Mouse (Mus musculus): Measurements from ENCODE around the gene Rpp21. TPM values are rescaled to one million over a fixed set of nuclear protein-coding genes. Genes with fewer than 3 reads are reported as not detected.

The Rpp21 gene
- total and polyA plus RNA-seq, 3 experiments: 22.5 to 53.8 (median 50.5) TPM

DNA sequence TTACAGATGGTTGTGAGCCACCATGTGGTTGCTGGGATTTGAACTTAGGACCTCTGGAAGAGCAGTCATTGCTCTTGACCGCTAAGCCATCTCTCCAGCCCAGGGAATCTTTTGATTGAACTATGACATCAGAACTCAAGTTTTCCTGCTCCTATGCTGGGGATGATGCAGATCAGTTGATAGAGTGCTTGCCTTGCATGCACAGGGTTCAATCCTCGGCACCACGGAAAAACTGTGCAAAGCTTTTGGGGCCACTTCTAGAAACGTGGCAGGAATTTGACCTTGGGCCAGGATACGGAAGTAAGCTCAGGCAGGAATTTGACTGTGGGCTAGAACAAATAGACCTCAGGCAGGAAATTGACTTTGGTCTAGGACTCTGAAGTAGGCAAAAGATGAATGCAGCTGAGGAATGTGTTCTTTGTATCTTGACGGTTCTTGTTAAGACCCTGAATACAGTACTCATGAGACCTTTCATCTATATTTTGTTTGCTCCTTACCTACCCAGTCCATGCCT, 4.7 kb downstream of the Rpp21 start:
- Histone ChIP-seq H3K9me3 (replicated peaks; ENCODE audit: low read length) (no peaks in the 10 kb centered on the region), H3K4me2 (ENCODE audit: insufficient read depth, low read depth, poor library complexity, severe bottlenecking) (no peak overlapping the region), H3K4me3 (replicated peaks in 1 of 3; ENCODE audit: low read depth in 2 of 3, low read length in 2 of 3, poor library complexity in 1 of 3) (no peak overlapping the region), H3K4me1 (ENCODE audit: control insufficient read depth in 1 of 2, insufficient read depth in 2 of 2) (peaks cover 6 to 13% of the 10 kb centered on the region in 2 experiments), H3K27me3 (replicated peaks) (no peaks in the 10 kb centered on the region), H3K9ac (ENCODE audit: insufficient read depth, low read depth) (no peak overlapping the region), H3K36me3 (replicated peaks in 1 of 2; ENCODE audit: control insufficient read depth in 1 of 2, insufficient read depth in 1 of 2, low read length in 1 of 2) (peaks cover 3 to 19% of the 10 kb centered on the region in 2 experiments), H3K79me2 (replicated peaks; ENCODE audit: control insufficient read depth, extremely low read depth, insufficient read depth, poor library complexity, severe bottlenecking) (no peaks in the 10 kb centered on the region; the same call in 1 of the 2 replicates), H3K27ac (ENCODE audit: insufficient read depth, low read depth) (no peak overlapping the region)
- no peak for TF ChIP-seq MXI1 (IDR thresholded peaks at IDR 0.05; ENCODE audit: low read depth, low read length)
- TF ChIP-seq HCFC1 (IDR thresholded peaks at IDR 0.05; ENCODE audit: low read depth, low read length): no peak
- no peak for TF ChIP-seq POLR2A (IDR thresholded peaks at IDR 0.05; ENCODE audit: low read depth, low read length)
- no peak for TF ChIP-seq ZKSCAN1 (IDR thresholded peaks at IDR 0.05; ENCODE audit: borderline replicate concordance, low read depth, low read length)
- TF ChIP-seq EP300 (IDR thresholded peaks at IDR 0.05; ENCODE audit: low read length): no peak
- no peak for DNase-seq (ENCODE audit: extremely low read depth)
- dilution Hi-C loops (cut with MboI; ENCODE audit: extremely low pct_ligation_motif_present, extremely low pct_unique_long_range_greater_than_20kb, low sequenced_read_pairs) (no loop called here), in situ Hi-C loops (cut with MboI; ENCODE audit: low pct_ligation_motif_present, low pct_unique_long_range_greater_than_20kb, low sequenced_read_pairs) (no loop called here)

DNA sequence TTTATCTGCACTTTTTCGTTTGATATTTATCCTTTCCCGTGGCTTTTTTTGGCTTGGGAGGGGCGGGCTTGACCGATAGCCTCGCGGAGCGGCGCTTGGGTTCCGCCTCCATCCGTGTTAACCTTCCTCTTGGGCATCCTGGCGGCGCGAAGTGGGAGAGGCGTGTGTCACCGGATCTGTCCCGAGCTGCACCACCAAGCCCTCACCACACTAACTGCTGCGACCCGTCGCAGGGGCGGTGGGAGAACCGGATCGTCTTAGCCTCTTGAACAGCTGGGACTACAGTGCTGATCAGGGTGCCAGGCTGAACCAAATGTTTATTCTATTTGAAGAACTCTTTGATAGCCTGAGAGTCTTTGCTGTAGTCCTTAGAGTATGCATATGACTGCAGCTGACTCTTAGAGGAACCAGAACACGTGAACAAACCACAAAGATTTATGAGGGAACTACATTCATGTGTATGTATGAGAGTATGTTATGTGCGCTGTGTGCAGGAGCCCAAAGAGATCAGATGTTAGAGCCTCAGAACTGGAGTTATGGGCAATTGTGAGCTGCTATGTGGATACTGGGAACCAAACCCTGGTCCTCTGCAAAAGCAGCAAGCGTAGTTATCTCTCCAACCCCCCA, 5.5 kb downstream of the Rpp21 start:
- Histone ChIP-seq H3K4me3 (replicated peaks in 1 of 3; ENCODE audit: low read depth in 2 of 3, low read length in 2 of 3, poor library complexity in 1 of 3) (peak overlapping the region in 2 of 3 experiments; percentile 12 to 14), H3K9ac (ENCODE audit: insufficient read depth, low read depth) (no peak overlapping the region), H3K36me3 (replicated peaks in 1 of 2; ENCODE audit: control insufficient read depth in 1 of 2, insufficient read depth in 1 of 2, low read length in 1 of 2) (peaks cover 3 to 19% of the 10 kb centered on the region in 2 experiments), H3K9me3 (replicated peaks; ENCODE audit: low read length) (no peaks in the 10 kb centered on the region), H3K27ac (ENCODE audit: insufficient read depth, low read depth) (no peak overlapping the region), H3K4me2 (ENCODE audit: insufficient read depth, low read depth, poor library complexity, severe bottlenecking) (peak overlapping the region; percentile 48), H3K79me2 (replicated peaks; ENCODE audit: control insufficient read depth, extremely low read depth, insufficient read depth, poor library complexity, severe bottlenecking) (no peaks in the 10 kb centered on the region; the same call in 1 of the 2 replicates), H3K4me1 (ENCODE audit: control insufficient read depth in 1 of 2, insufficient read depth in 2 of 2) (peaks cover 6 to 9% of the 10 kb centered on the region in 2 experiments), H3K27me3 (replicated peaks) (no peaks in the 10 kb centered on the region)
- dilution Hi-C loops (cut with MboI; ENCODE audit: extremely low pct_ligation_motif_present, extremely low pct_unique_long_range_greater_than_20kb, low sequenced_read_pairs) (no loop called here), in situ Hi-C loops (cut with MboI; ENCODE audit: low pct_ligation_motif_present, low pct_unique_long_range_greater_than_20kb, low sequenced_read_pairs) (no loop called here)
- TF ChIP-seq RAD21 (IDR thresholded peaks at IDR 0.05; ENCODE audit: low read depth, low read length): no peak
- no peak; the same call in 1 of the 2 replicates for TF ChIP-seq TCF12 (IDR thresholded peaks at IDR 0.05; ENCODE audit: low read depth, low read length)
- no peak for TF ChIP-seq GABPA (IDR thresholded peaks at IDR 0.05; ENCODE audit: insufficient replicate concordance, low read depth, low read length)
- peak; percentile 54 for TF ChIP-seq BHLHE40 (IDR thresholded peaks at IDR 0.05; ENCODE audit: low read depth, low read length)
- no peak for DNase-seq (ENCODE audit: extremely low read depth)

DNA sequence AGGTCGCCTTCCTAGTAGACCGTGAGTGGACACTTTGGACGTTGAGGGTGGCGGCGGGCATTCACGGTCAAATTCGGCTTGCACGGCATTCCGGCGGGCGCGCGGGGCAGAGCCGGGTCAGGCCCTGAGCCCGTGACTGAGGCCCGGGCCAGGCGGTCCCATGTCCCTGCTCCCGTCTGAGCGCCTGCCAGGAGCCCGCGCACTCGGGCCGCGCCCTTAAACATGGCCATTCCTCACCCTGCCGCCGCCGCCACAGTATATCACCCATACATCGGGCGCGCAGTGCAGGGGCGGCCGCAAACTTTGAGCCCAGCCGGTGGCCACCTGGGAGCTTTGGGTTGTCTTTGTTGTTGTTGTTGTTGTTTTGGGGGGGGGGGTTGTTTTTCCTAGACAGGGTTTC, 9.0 kb downstream of the Rpp21 start:
- TF ChIP-seq PAX5 (IDR thresholded peaks at IDR 0.05; ENCODE audit: low read length) (no peak), MXI1 (IDR thresholded peaks at IDR 0.05; ENCODE audit: low read depth, low read length) (no peak), UBTF (IDR thresholded peaks at IDR 0.05; ENCODE audit: low read depth, low read length) (no peak), GABPA (IDR thresholded peaks at IDR 0.05; ENCODE audit: insufficient replicate concordance, low read depth, low read length) (no peak), RAD21 (IDR thresholded peaks at IDR 0.05; ENCODE audit: low read depth, low read length) (no peak), MYC (IDR thresholded peaks at IDR 0.05; ENCODE audit: low read depth, low read length) (no peak), USF1 (IDR thresholded peaks at IDR 0.05; ENCODE audit: low read depth, low read length) (no peak), IRF4 (IDR thresholded peaks at IDR 0.05; ENCODE audit: low read depth, low read length) (no peak), CTCF (conservative IDR thresholded peaks at IDR 0.05 in 1 of 2, IDR thresholded peaks at IDR 0.05 in 1 of 2; ENCODE audit: low read depth in 2 of 2, low read length in 2 of 2) (no peak), MAFK (IDR thresholded peaks at IDR 0.05; ENCODE audit: insufficient replicate concordance, low read length) (no peak), ETS1 (conservative IDR thresholded peaks at IDR 0.05; ENCODE audit: low read depth, low read length) (no peak), ZMIZ1 (IDR thresholded peaks at IDR 0.05; ENCODE audit: low read depth, low read length) (no peak), BHLHE40 (IDR thresholded peaks at IDR 0.05; ENCODE audit: low read depth, low read length) (no peak), ZKSCAN1 (IDR thresholded peaks at IDR 0.05; ENCODE audit: borderline replicate concordance, low read depth, low read length) (no peak), ZC3H11A (IDR thresholded peaks at IDR 0.05; ENCODE audit: low read depth, low read length) (no peak), POLR2AphosphoS2 (IDR thresholded peaks at IDR 0.05; ENCODE audit: low read depth, low read length) (no peak), TCF12 (IDR thresholded peaks at IDR 0.05; ENCODE audit: low read depth, low read length) (no peak)
- no peaks in the 10 kb centered on the region for H3K79me2 ChIP-seq (replicated peaks; ENCODE audit: control insufficient read depth, extremely low read depth, insufficient read depth, poor library complexity, severe bottlenecking)
- no peaks in the 10 kb centered on the region for H3K27me3 ChIP-seq (replicated peaks)
- in situ Hi-C loops (cut with MboI; ENCODE audit: low pct_ligation_motif_present, low pct_unique_long_range_greater_than_20kb, low sequenced_read_pairs) (no loop called here), dilution Hi-C loops (cut with MboI; ENCODE audit: extremely low pct_ligation_motif_present, extremely low pct_unique_long_range_greater_than_20kb, low sequenced_read_pairs) (no loop called here)
- H3K4me3 ChIP-seq (replicated peaks in 1 of 3; ENCODE audit: low read depth in 2 of 3, low read length in 2 of 3, poor library complexity in 1 of 3): no peak overlapping the region
- H3K4me1 ChIP-seq (ENCODE audit: control insufficient read depth in 1 of 2, insufficient read depth in 2 of 2): no peaks in the 10 kb centered on the region
- no peak overlapping the region for H3K27ac ChIP-seq (ENCODE audit: insufficient read depth, low read depth)
- no peak overlapping the region for H3K4me2 ChIP-seq (ENCODE audit: insufficient read depth, low read depth, poor library complexity, severe bottlenecking)
- DNase-seq (ENCODE audit: extremely low read depth): no peak
- no peaks in the 10 kb centered on the region for H3K36me3 ChIP-seq (replicated peaks in 1 of 2; ENCODE audit: control insufficient read depth in 1 of 2, insufficient read depth in 1 of 2, low read length in 1 of 2)
- no peak overlapping the region for H3K9ac ChIP-seq (ENCODE audit: insufficient read depth, low read depth)
- no peaks in the 10 kb centered on the region for H3K9me3 ChIP-seq (replicated peaks; ENCODE audit: low read length)
